Mouse (Mus musculus) heart, postnatal 4 days (tissue): ENCODE results near the gene E330021D16Rik. TPM values are rescaled to one million over a fixed set of nuclear protein-coding genes. Genes with fewer than 3 reads are reported as not detected.

Source experiments
- DNase-seq: peaks from one replicate; pipeline ENCODE4 v3.0.0; 2021
- total RNA-seq, 2 experiments: library from RNA; stranded (reverse); gene quantifications; 2 replicates each; pipeline ENCODE4 v1.2.3; 2021

E330021D16Rik gene
- total RNA-seq, 2 experiments from 2014 or later = not detected

GRCm38 (mm10) chr6:136421059-136421458, 5.7 kb upstream of the E330021D16Rik start:
- DNase-seq = no peak

GRCm38 (mm10) chr6:136418889-136419835, 3.8 kb upstream of the E330021D16Rik start:
- no peak for DNase-seq

- DNase-seq = no peak
These were observed 3.0 kb upstream of the E330021D16Rik start for GRCm38 (mm10) chr6:136418333-136418848.

GRCm38 (mm10) chr6:136417864-136418263, 2.5 kb upstream of the E330021D16Rik start:
- no peak for DNase-seq

GRCm38 (mm10) chr6:136413856-136414362, 1.5 kb downstream of the E330021D16Rik start:
- no peak for DNase-seq

GRCm38 (mm10) chr6:136407608-136408192, 7.7 kb downstream of the E330021D16Rik start:
- no peak for DNase-seq

GRCm38 (mm10) chr6:136396860-136397259, 18.5 kb downstream of the E330021D16Rik start:
- no peak for DNase-seq

GRCm38 (mm10) chr6:136390262-136390661, 25.1 kb downstream of the E330021D16Rik start:
- no peak for DNase-seq

- no peak for DNase-seq
These were observed 30.1 kb downstream of the E330021D16Rik start for GRCm38 (mm10) chr6:136385287-136385686.

- no peak for DNase-seq
These were observed 32.2 kb downstream of the E330021D16Rik start for GRCm38 (mm10) chr6:136383218-136383617.

- no peak for DNase-seq
These were observed 39.3 kb downstream of the E330021D16Rik start for GRCm38 (mm10) chr6:136376097-136376496.

GRCm38 (mm10) chr6:136364430-136365098, 50.8 kb downstream of the E330021D16Rik start:
- DNase-seq = no peak

- DNase-seq = no peak
These were observed 51.4 kb downstream of the E330021D16Rik start for GRCm38 (mm10) chr6:136364008-136364407.

GRCm38 (mm10) chr6:136363313-136363712, 52.1 kb downstream of the E330021D16Rik start:
- no peak for DNase-seq

GRCm38 (mm10) chr6:136358471-136358870, 56.9 kb downstream of the E330021D16Rik start:
- no peak for DNase-seq

GRCm38 (mm10) chr6:136353399-136354184, 61.8 kb downstream of the E330021D16Rik start:
- peak; percentile 78 for DNase-seq

Other genes with a start within 250 kb of the E330021D16Rik start
- under 1 TPM; 0.05 to 0.17 TPM for gene Grin2b, start 242.1 kb downstream of the E330021D16Rik start, total RNA-seq
- not detected for gene Gm8994, start 88.0 kb downstream of the E330021D16Rik start, total RNA-seq
- gene Atf7ip, start 90.6 kb upstream of the E330021D16Rik start, total RNA-seq = 100 to 1,000 TPM; 107 to 108 TPM
- 10 to 100 TPM; 20.7 to 23.6 TPM for gene Plbd1, start 246.4 kb upstream of the E330021D16Rik start, total RNA-seq